Mouse (Mus musculus): ENCODE measurements at regions not wholly inside any gene's neighbourhood (a gene's known extent, or its start where the extent isn't known, plus 50 kb on each side); places are given as distances from the start of the nearest gene placed in this dataset.

GRCm38 (mm10) chr16:70049850-70050249, 186.3 kb upstream of the Speer2 start:
- ATAC-seq (ENCODE audit: insufficient number of reproducible peaks, low FRiP score, low TSS enrichment, low read depth) = no peak
- H3K4me1 ChIP-seq (ENCODE audit: control insufficient read depth, insufficient read depth, low read length) = no peaks in the 10 kb centered on the region
- DNase-seq (ENCODE audit: low spot score) = no peak
- no peak overlapping the region for H3K9ac ChIP-seq (ENCODE audit: low read length)
- H3K36me3 ChIP-seq (ENCODE audit: control insufficient read depth, insufficient read depth, low read length) = no peaks in the 10 kb centered on the region
- no peak overlapping the region for H3K4me3 ChIP-seq (ENCODE audit: low read depth, low read length)
- H3K9me3 ChIP-seq (ENCODE audit: control insufficient read depth, low read length) = no peaks in the 10 kb centered on the region
- WGBS = 73% methylated on average over 2 of the region's 2 CpGs
- no peaks in the 10 kb centered on the region for H3K27me3 ChIP-seq (ENCODE audit: control insufficient read depth, insufficient read depth, low read length)
- H3K27ac ChIP-seq (replicated peaks; ENCODE audit: low read depth, low read length) = no peak overlapping the region
- H3K4me2 ChIP-seq (ENCODE audit: low read depth, severe bottlenecking) = no peak overlapping the region

- Histone ChIP-seq H3K27me3 (ENCODE audit: control insufficient read depth, insufficient read depth, low read length) (no peaks in the 10 kb centered on the region), H3K4me3 (ENCODE audit: low read depth, low read length) (no peak overlapping the region), H3K9ac (ENCODE audit: low read length) (no peak overlapping the region), H3K4me2 (ENCODE audit: low read depth, severe bottlenecking) (no peak overlapping the region), H3K4me1 (ENCODE audit: control insufficient read depth, insufficient read depth, low read length) (no peaks in the 10 kb centered on the region), H3K27ac (replicated peaks; ENCODE audit: low read depth, low read length) (no peak overlapping the region), H3K36me3 (ENCODE audit: control insufficient read depth, insufficient read depth, low read length) (no peaks in the 10 kb centered on the region), H3K9me3 (ENCODE audit: control insufficient read depth, low read length) (no peaks in the 10 kb centered on the region)
- 91% methylated on average over 4 of the region's 4 CpGs for WGBS
- DNase-seq (ENCODE audit: low spot score) (no peak), ATAC-seq (ENCODE audit: insufficient number of reproducible peaks, low FRiP score, low TSS enrichment, low read depth) (no peak)
These were observed 207.9 kb upstream of the Speer2 start for GRCm38 (mm10) chr16:70071471-70071870.

- H3K4me2 ChIP-seq (ENCODE audit: low read depth, severe bottlenecking) = no peak overlapping the region
- DNase-seq (ENCODE audit: low spot score) (no peak), ATAC-seq (ENCODE audit: insufficient number of reproducible peaks, low FRiP score, low TSS enrichment, low read depth) (no peak)
- no peak overlapping the region for H3K9ac ChIP-seq (ENCODE audit: low read length)
- H3K36me3 ChIP-seq (ENCODE audit: control insufficient read depth, insufficient read depth, low read length) = no peaks in the 10 kb centered on the region
- no peaks in the 10 kb centered on the region for H3K27me3 ChIP-seq (ENCODE audit: control insufficient read depth, insufficient read depth, low read length)
- no peaks in the 10 kb centered on the region for H3K9me3 ChIP-seq (ENCODE audit: control insufficient read depth, low read length)
- WGBS = 42% methylated on average over 2 of the region's 2 CpGs
- H3K27ac ChIP-seq (replicated peaks; ENCODE audit: low read depth, low read length) = no peak overlapping the region
- no peak overlapping the region for H3K4me3 ChIP-seq (ENCODE audit: low read depth, low read length)
- H3K4me1 ChIP-seq (ENCODE audit: control insufficient read depth, insufficient read depth, low read length) = no peaks in the 10 kb centered on the region
These were observed 210.2 kb upstream of the Speer2 start for GRCm38 (mm10) chr16:70073740-70074139.

- H3K4me1 ChIP-seq (ENCODE audit: control insufficient read depth, insufficient read depth, low read length) = peaks cover 2% of the 10 kb centered on the region; the same call in 1 of the 2 replicates
- no peak overlapping the region for H3K4me2 ChIP-seq (ENCODE audit: low read depth, severe bottlenecking)
- H3K36me3 ChIP-seq (ENCODE audit: control insufficient read depth, insufficient read depth, low read length) = no peaks in the 10 kb centered on the region
- H3K9me3 ChIP-seq (ENCODE audit: control insufficient read depth, low read length) = no peaks in the 10 kb centered on the region
- ATAC-seq (ENCODE audit: insufficient number of reproducible peaks, low FRiP score, low TSS enrichment, low read depth) (no peak), DNase-seq (ENCODE audit: low spot score) (no peak)
- no peak overlapping the region for H3K4me3 ChIP-seq (ENCODE audit: low read depth, low read length)
- no peak overlapping the region for H3K9ac ChIP-seq (ENCODE audit: low read length)
- H3K27me3 ChIP-seq (ENCODE audit: control insufficient read depth, insufficient read depth, low read length) = no peaks in the 10 kb centered on the region
- WGBS = 84% methylated on average over 10 of the region's 10 CpGs
- H3K27ac ChIP-seq (replicated peaks; ENCODE audit: low read depth, low read length) = no peak overlapping the region
These were observed 216.0 kb upstream of the Speer2 start for GRCm38 (mm10) chr16:70079497-70079896.

GRCm38 (mm10) chr16:70091291-70091690, 222.5 kb upstream of the Gbe1 start:
- Histone ChIP-seq H3K9me3 (ENCODE audit: control insufficient read depth, low read length) (no peaks in the 10 kb centered on the region), H3K4me3 (ENCODE audit: low read depth, low read length) (no peak overlapping the region), H3K27ac (replicated peaks; ENCODE audit: low read depth, low read length) (no peak overlapping the region), H3K27me3 (ENCODE audit: control insufficient read depth, insufficient read depth, low read length) (no peaks in the 10 kb centered on the region), H3K4me2 (ENCODE audit: low read depth, severe bottlenecking) (no peak overlapping the region), H3K9ac (ENCODE audit: low read length) (no peak overlapping the region), H3K36me3 (ENCODE audit: control insufficient read depth, insufficient read depth, low read length) (no peaks in the 10 kb centered on the region), H3K4me1 (ENCODE audit: control insufficient read depth, insufficient read depth, low read length) (no peaks in the 10 kb centered on the region)
- ATAC-seq (ENCODE audit: insufficient number of reproducible peaks, low FRiP score, low TSS enrichment, low read depth) (no peak), DNase-seq (ENCODE audit: low spot score) (no peak)
- WGBS = 90% methylated on average over 4 of the region's 4 CpGs

- Histone ChIP-seq H3K27ac (replicated peaks; ENCODE audit: low read depth, low read length) (no peak overlapping the region), H3K4me2 (ENCODE audit: low read depth, severe bottlenecking) (no peak overlapping the region), H3K4me1 (ENCODE audit: control insufficient read depth, insufficient read depth, low read length) (no peaks in the 10 kb centered on the region), H3K27me3 (ENCODE audit: control insufficient read depth, insufficient read depth, low read length) (no peaks in the 10 kb centered on the region), H3K4me3 (ENCODE audit: low read depth, low read length) (no peak overlapping the region), H3K36me3 (ENCODE audit: control insufficient read depth, insufficient read depth, low read length) (no peaks in the 10 kb centered on the region), H3K9ac (ENCODE audit: low read length) (no peak overlapping the region), H3K9me3 (ENCODE audit: control insufficient read depth, low read length) (no peaks in the 10 kb centered on the region)
- ATAC-seq (ENCODE audit: insufficient number of reproducible peaks, low FRiP score, low TSS enrichment, low read depth) (no peak), DNase-seq (ENCODE audit: low spot score) (no peak)
- 90% methylated on average over 5 of the region's 5 CpGs for WGBS
These were observed 221.8 kb upstream of the Gbe1 start for GRCm38 (mm10) chr16:70091963-70092362.

GRCm38 (mm10) chr16:70093224-70093623, 220.5 kb upstream of the Gbe1 start:
- Histone ChIP-seq H3K4me2 (ENCODE audit: low read depth, severe bottlenecking) (no peak overlapping the region), H3K36me3 (ENCODE audit: control insufficient read depth, insufficient read depth, low read length) (no peaks in the 10 kb centered on the region), H3K9me3 (ENCODE audit: control insufficient read depth, low read length) (no peaks in the 10 kb centered on the region), H3K27me3 (ENCODE audit: control insufficient read depth, insufficient read depth, low read length) (no peaks in the 10 kb centered on the region), H3K4me1 (ENCODE audit: control insufficient read depth, insufficient read depth, low read length) (no peaks in the 10 kb centered on the region), H3K4me3 (ENCODE audit: low read depth, low read length) (no peak overlapping the region), H3K27ac (replicated peaks; ENCODE audit: low read depth, low read length) (no peak overlapping the region), H3K9ac (ENCODE audit: low read length) (no peak overlapping the region)
- ATAC-seq (ENCODE audit: insufficient number of reproducible peaks, low FRiP score, low TSS enrichment, low read depth) (no peak), DNase-seq (ENCODE audit: low spot score) (no peak)
- WGBS = 25% methylated on average over 3 of the region's 3 CpGs

- no peak for ATAC-seq (ENCODE audit: insufficient number of reproducible peaks, low FRiP score, low TSS enrichment, low read depth)
- Histone ChIP-seq H3K27ac (replicated peaks; ENCODE audit: low read depth, low read length) (no peak overlapping the region), H3K4me2 (ENCODE audit: low read depth, severe bottlenecking) (no peak overlapping the region), H3K27me3 (ENCODE audit: control insufficient read depth, insufficient read depth, low read length) (no peaks in the 10 kb centered on the region), H3K4me3 (ENCODE audit: low read depth, low read length) (no peak overlapping the region), H3K9me3 (ENCODE audit: control insufficient read depth, low read length) (no peaks in the 10 kb centered on the region), H3K4me1 (ENCODE audit: control insufficient read depth, insufficient read depth, low read length) (no peaks in the 10 kb centered on the region), H3K36me3 (ENCODE audit: control insufficient read depth, insufficient read depth, low read length) (no peaks in the 10 kb centered on the region), H3K9ac (ENCODE audit: low read length) (no peak overlapping the region)
- 85% methylated on average over 2 of the region's 2 CpGs for WGBS
- no peak for DNase-seq (ENCODE audit: low spot score)
These were observed 218.5 kb upstream of the Gbe1 start for GRCm38 (mm10) chr16:70095221-70095620.

DNA sequence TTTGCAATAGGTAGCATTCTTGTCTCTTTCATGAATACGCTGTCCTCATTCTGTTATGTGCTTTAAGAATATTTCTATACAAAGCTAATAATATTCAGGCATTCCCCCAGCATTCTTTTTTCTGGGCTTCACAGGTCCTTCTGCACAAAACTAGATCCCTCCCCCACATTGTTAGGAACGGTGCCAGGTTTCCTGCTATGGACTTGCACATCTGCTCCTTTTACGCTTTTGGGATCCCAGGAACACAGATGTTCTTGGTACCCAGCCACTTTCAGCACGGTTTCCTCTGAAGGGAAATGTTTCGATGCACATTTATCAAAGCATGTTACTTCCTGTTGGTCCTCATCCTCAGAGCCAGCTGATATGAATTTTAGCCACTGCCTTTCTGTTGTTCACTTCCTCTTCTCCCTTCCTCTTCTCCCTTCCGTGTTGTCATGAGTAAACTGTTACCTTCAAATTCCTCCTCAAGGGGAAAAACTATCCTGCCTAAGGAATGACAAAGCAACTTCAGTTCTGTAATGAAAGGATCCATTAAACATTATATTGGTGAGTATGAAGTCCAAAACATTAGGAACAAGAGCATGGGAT, 209.9 kb upstream of the Gbe1 start:
- no peak for ATAC-seq (ENCODE audit: insufficient number of reproducible peaks, low FRiP score, low TSS enrichment, low read depth)
- Histone ChIP-seq H3K4me3 (ENCODE audit: low read depth, low read length) (no peak overlapping the region), H3K9ac (ENCODE audit: low read length) (no peak overlapping the region), H3K4me2 (ENCODE audit: low read depth, severe bottlenecking) (no peak overlapping the region), H3K27ac (replicated peaks; ENCODE audit: low read depth, low read length) (no peak overlapping the region), H3K27me3 (ENCODE audit: control insufficient read depth, insufficient read depth, low read length) (no peaks in the 10 kb centered on the region), H3K9me3 (ENCODE audit: control insufficient read depth, low read length) (no peaks in the 10 kb centered on the region), H3K4me1 (ENCODE audit: control insufficient read depth, insufficient read depth, low read length) (no peaks in the 10 kb centered on the region), H3K36me3 (ENCODE audit: control insufficient read depth, insufficient read depth, low read length) (no peaks in the 10 kb centered on the region)
- DNase-seq (ENCODE audit: low spot score) = no peak
- 51% methylated on average over 6 of the region's 6 CpGs for WGBS
